Mouse (Mus musculus): ENCODE data around the gene Ccdc191. TPM values are rescaled to one million over a fixed set of nuclear protein-coding genes. Genes with fewer than 3 reads are reported as not detected.

Gene Ccdc191
- polyA plus RNA-seq, 1 experiment from 2014 or later: 6.6 TPM

- Histone ChIP-seq H3K36me3 (ENCODE audit: control insufficient read depth, insufficient read depth, low read length) (no peaks in the 10 kb centered on the region), H3K9ac (ENCODE audit: low read length) (no peak overlapping the region), H3K4me2 (ENCODE audit: low read length) (no peak overlapping the region), H3K27ac (ENCODE audit: low read depth, low read length) (no peak overlapping the region), H3K4me3 (ENCODE audit: low read depth, low read length) (no peak overlapping the region), H3K27me3 (replicated peaks; ENCODE audit: control insufficient read depth, insufficient read depth, low read length) (no peaks in the 10 kb centered on the region), H3K9me3 (replicated peaks; ENCODE audit: control insufficient read depth, low read length) (no peaks in the 10 kb centered on the region), H3K4me1 (ENCODE audit: control insufficient read depth, insufficient read depth, low read length) (no peaks in the 10 kb centered on the region)
- WGBS: 62% methylated on average over 3 of the region's 3 CpGs
- ATAC-seq (no peak), DNase-seq (ENCODE audit: low spot score) (peak; percentile 55)
Measured at GRCm38 (mm10) chr16:43935367-43935766, 45.8 kb downstream of the Ccdc191 start.

- Histone ChIP-seq H3K9me3 (replicated peaks; ENCODE audit: control insufficient read depth, low read length) (no peaks in the 10 kb centered on the region), H3K27me3 (replicated peaks; ENCODE audit: control insufficient read depth, insufficient read depth, low read length) (no peaks in the 10 kb centered on the region), H3K27ac (ENCODE audit: low read depth, low read length) (no peak overlapping the region), H3K9ac (ENCODE audit: low read length) (no peak overlapping the region), H3K4me2 (ENCODE audit: low read length) (no peak overlapping the region), H3K4me1 (ENCODE audit: control insufficient read depth, insufficient read depth, low read length) (no peaks in the 10 kb centered on the region), H3K4me3 (ENCODE audit: low read depth, low read length) (no peak overlapping the region), H3K36me3 (ENCODE audit: control insufficient read depth, insufficient read depth, low read length) (no peaks in the 10 kb centered on the region)
- no peak for DNase-seq (ENCODE audit: low spot score)
- 0 out of 2 replicates have a peak, but pooled peaks have one; percentile 46 for ATAC-seq
- 73% methylated on average over 3 of the region's 3 CpGs for WGBS
Measured at GRCm38 (mm10) chr16:43935892-43936291, 46.3 kb downstream of the Ccdc191 start.

- Histone ChIP-seq H3K9me3 (replicated peaks; ENCODE audit: control insufficient read depth, low read length) (no peaks in the 10 kb centered on the region), H3K27ac (ENCODE audit: low read depth, low read length) (no peak overlapping the region), H3K27me3 (replicated peaks; ENCODE audit: control insufficient read depth, insufficient read depth, low read length) (no peaks in the 10 kb centered on the region), H3K36me3 (ENCODE audit: control insufficient read depth, insufficient read depth, low read length) (no peaks in the 10 kb centered on the region), H3K4me3 (ENCODE audit: low read depth, low read length) (no peak overlapping the region), H3K4me1 (ENCODE audit: control insufficient read depth, insufficient read depth, low read length) (no peaks in the 10 kb centered on the region), H3K4me2 (ENCODE audit: low read length) (no peak overlapping the region), H3K9ac (ENCODE audit: low read length) (no peak overlapping the region)
- 88% methylated on average over 4 of the region's 4 CpGs for WGBS
- DNase-seq (ENCODE audit: low spot score): no peak
- no peak for ATAC-seq
Measured at GRCm38 (mm10) chr16:43940846-43941245, 51.2 kb downstream of the Ccdc191 start.

- H3K36me3 ChIP-seq (ENCODE audit: control insufficient read depth, insufficient read depth, low read length): no peaks in the 10 kb centered on the region
- no peaks in the 10 kb centered on the region for H3K4me1 ChIP-seq (ENCODE audit: control insufficient read depth, insufficient read depth, low read length)
- H3K27me3 ChIP-seq (replicated peaks; ENCODE audit: control insufficient read depth, insufficient read depth, low read length): no peaks in the 10 kb centered on the region
- DNase-seq (ENCODE audit: low spot score): no peak
- ATAC-seq: no peak
- no peak overlapping the region for H3K4me3 ChIP-seq (ENCODE audit: low read depth, low read length)
- H3K27ac ChIP-seq (ENCODE audit: low read depth, low read length): no peak overlapping the region
- no peak overlapping the region for H3K4me2 ChIP-seq (ENCODE audit: low read length)
- H3K9me3 ChIP-seq (replicated peaks; ENCODE audit: control insufficient read depth, low read length): no peaks in the 10 kb centered on the region
- 82% methylated on average over 3 of the region's 3 CpGs for WGBS
- no peak overlapping the region for H3K9ac ChIP-seq (ENCODE audit: low read length)
Measured at GRCm38 (mm10) chr16:43945351-43945750, 55.8 kb downstream of the Ccdc191 start.

GRCm38 (mm10) chr16:43945869-43946268 lies 56.3 kb downstream of the Ccdc191 start:
- no peak for ATAC-seq
- no peak overlapping the region for H3K4me2 ChIP-seq (ENCODE audit: low read length)
- no peak overlapping the region for H3K4me3 ChIP-seq (ENCODE audit: low read depth, low read length)

GRCm38 (mm10) chr16:43951591-43951990 lies 62.0 kb downstream of the Ccdc191 start:
- Histone ChIP-seq H3K36me3 (ENCODE audit: control insufficient read depth, insufficient read depth, low read length) (no peaks in the 10 kb centered on the region), H3K9me3 (replicated peaks; ENCODE audit: control insufficient read depth, low read length) (no peaks in the 10 kb centered on the region), H3K4me1 (ENCODE audit: control insufficient read depth, insufficient read depth, low read length) (no peaks in the 10 kb centered on the region), H3K4me2 (ENCODE audit: low read length) (no peak overlapping the region), H3K9ac (ENCODE audit: low read length) (no peak overlapping the region), H3K27ac (ENCODE audit: low read depth, low read length) (no peak overlapping the region), H3K27me3 (replicated peaks; ENCODE audit: control insufficient read depth, insufficient read depth, low read length) (no peaks in the 10 kb centered on the region), H3K4me3 (ENCODE audit: low read depth, low read length) (no peak overlapping the region)
- ATAC-seq: no peak
- no peak for DNase-seq (ENCODE audit: low spot score)
- 92% methylated on average over 4 of the region's 4 CpGs for WGBS

More at GRCm38 (mm10) chr16:43945869-43946268, 56.3 kb downstream of the Ccdc191 start:
- no peak overlapping the region for H3K27ac ChIP-seq (ENCODE audit: low read depth, low read length)
- whole genome bisulfite sequencing: 76% methylated on average over 3 of the region's 3 CpGs
- H3K9me3 ChIP-seq (replicated peaks; ENCODE audit: control insufficient read depth, low read length): no peaks in the 10 kb centered on the region
- H3K27me3 ChIP-seq (replicated peaks; ENCODE audit: control insufficient read depth, insufficient read depth, low read length): no peaks in the 10 kb centered on the region
- no peaks in the 10 kb centered on the region for H3K36me3 ChIP-seq (ENCODE audit: control insufficient read depth, insufficient read depth, low read length)
- DNase-seq (ENCODE audit: low spot score): no peak
- no peak overlapping the region for H3K9ac ChIP-seq (ENCODE audit: low read length)
- no peaks in the 10 kb centered on the region for H3K4me1 ChIP-seq (ENCODE audit: control insufficient read depth, insufficient read depth, low read length)

GRCm38 (mm10) chr16:43954913-43955312 lies 65.3 kb downstream of the Ccdc191 start:
- ATAC-seq: no peak
- no peak overlapping the region for H3K9ac ChIP-seq (ENCODE audit: low read length)
- H3K27me3 ChIP-seq (replicated peaks; ENCODE audit: control insufficient read depth, insufficient read depth, low read length): no peaks in the 10 kb centered on the region
- no peak overlapping the region for H3K4me2 ChIP-seq (ENCODE audit: low read length)
- WGBS: 82% methylated on average over 6 of the region's 6 CpGs
- H3K4me1 ChIP-seq (ENCODE audit: control insufficient read depth, insufficient read depth, low read length): no peaks in the 10 kb centered on the region
- H3K36me3 ChIP-seq (ENCODE audit: control insufficient read depth, insufficient read depth, low read length): 0 out of 2 replicates have a peak, but pooled peaks cover 3% of the 10 kb centered on the region
- H3K9me3 ChIP-seq (replicated peaks; ENCODE audit: control insufficient read depth, low read length): no peaks in the 10 kb centered on the region
- no peak for DNase-seq (ENCODE audit: low spot score)
- no peak overlapping the region for H3K27ac ChIP-seq (ENCODE audit: low read depth, low read length)
- no peak overlapping the region for H3K4me3 ChIP-seq (ENCODE audit: low read depth, low read length)

- no peak for DNase-seq (ENCODE audit: low spot score)
- no peak overlapping the region for H3K4me3 ChIP-seq (ENCODE audit: low read depth, low read length)
- H3K36me3 ChIP-seq (ENCODE audit: control insufficient read depth, insufficient read depth, low read length): 0 out of 2 replicates have a peak, but pooled peaks cover 3% of the 10 kb centered on the region
- no peak overlapping the region for H3K27ac ChIP-seq (ENCODE audit: low read depth, low read length)
- no peaks in the 10 kb centered on the region for H3K4me1 ChIP-seq (ENCODE audit: control insufficient read depth, insufficient read depth, low read length)
- H3K9ac ChIP-seq (ENCODE audit: low read length): no peak overlapping the region
- 79% methylated on average over 4 of the region's 4 CpGs for WGBS
- H3K9me3 ChIP-seq (replicated peaks; ENCODE audit: control insufficient read depth, low read length): no peaks in the 10 kb centered on the region
- no peak for ATAC-seq
- H3K27me3 ChIP-seq (replicated peaks; ENCODE audit: control insufficient read depth, insufficient read depth, low read length): no peaks in the 10 kb centered on the region
- no peak overlapping the region for H3K4me2 ChIP-seq (ENCODE audit: low read length)
Measured at GRCm38 (mm10) chr16:43958038-43958437, 68.4 kb downstream of the Ccdc191 start.

GRCm38 (mm10) chr16:43963291-43963690 lies 73.7 kb downstream of the Ccdc191 start:
- H3K4me2 ChIP-seq (ENCODE audit: low read length): no peak overlapping the region
- H3K4me1 ChIP-seq (ENCODE audit: control insufficient read depth, insufficient read depth, low read length): no peaks in the 10 kb centered on the region
- no peaks in the 10 kb centered on the region for H3K9me3 ChIP-seq (replicated peaks; ENCODE audit: control insufficient read depth, low read length)
- no peaks in the 10 kb centered on the region for H3K27me3 ChIP-seq (replicated peaks; ENCODE audit: control insufficient read depth, insufficient read depth, low read length)
- H3K9ac ChIP-seq (ENCODE audit: low read length): no peak overlapping the region
- H3K36me3 ChIP-seq (ENCODE audit: control insufficient read depth, insufficient read depth, low read length): no peaks in the 10 kb centered on the region
- no peak overlapping the region for H3K27ac ChIP-seq (ENCODE audit: low read depth, low read length)
- ATAC-seq: no peak
- no peak overlapping the region for H3K4me3 ChIP-seq (ENCODE audit: low read depth, low read length)
- WGBS: 95% methylated on average over 9 of the region's 9 CpGs
- no peak for DNase-seq (ENCODE audit: low spot score)

Data from forebrain, embryonic 14.5 days (tissue).